Mouse (Mus musculus): ENCODE measurements around the gene Ptrh1. TPM values are rescaled to one million over a fixed set of nuclear protein-coding genes. Genes with fewer than 3 reads are reported as not detected.

Ptrh1 gene
- 1 to 10 TPM; 6.5 to 9.3 (median 8.1) TPM for polyA plus RNA-seq (2017; shearing (Covaris generic))

GRCm38 (mm10) chr2:32775359-32776074, at the start of gene Ptrh1, which contains the start of gene Ttc16:
Ptrh1 (plus strand) TSS chr2:32775786.
Ttc16 (minus strand) TSS chr2:32775633.
- ATAC-seq = peak; percentile 91

DNA sequence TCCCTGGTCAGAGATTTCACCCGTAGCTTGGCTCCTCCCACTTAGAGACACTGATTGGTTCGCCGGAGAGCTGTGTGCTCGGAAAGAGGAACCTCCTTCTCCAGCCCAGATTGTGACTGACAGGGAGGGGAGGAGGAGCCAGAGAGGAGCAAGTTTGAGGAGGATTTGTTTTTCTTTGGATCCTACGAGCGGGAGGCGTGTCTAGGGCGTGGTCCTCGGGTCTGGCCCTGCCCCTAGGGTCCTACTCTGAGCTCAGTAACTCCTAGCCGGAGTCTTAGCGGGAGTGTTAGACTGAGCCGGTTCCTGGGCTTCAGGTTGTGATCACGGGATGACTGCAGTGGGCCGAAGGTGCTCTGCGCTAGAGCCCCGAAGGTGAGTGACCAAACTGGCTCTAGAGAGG, 48.2 kb upstream of the Ptrh1 start:
- ATAC-seq = no peak

- no peak for ATAC-seq
These were observed 47.1 kb upstream of the Ptrh1 start for GRCm38 (mm10) chr2:32728463-32728862.

DNA sequence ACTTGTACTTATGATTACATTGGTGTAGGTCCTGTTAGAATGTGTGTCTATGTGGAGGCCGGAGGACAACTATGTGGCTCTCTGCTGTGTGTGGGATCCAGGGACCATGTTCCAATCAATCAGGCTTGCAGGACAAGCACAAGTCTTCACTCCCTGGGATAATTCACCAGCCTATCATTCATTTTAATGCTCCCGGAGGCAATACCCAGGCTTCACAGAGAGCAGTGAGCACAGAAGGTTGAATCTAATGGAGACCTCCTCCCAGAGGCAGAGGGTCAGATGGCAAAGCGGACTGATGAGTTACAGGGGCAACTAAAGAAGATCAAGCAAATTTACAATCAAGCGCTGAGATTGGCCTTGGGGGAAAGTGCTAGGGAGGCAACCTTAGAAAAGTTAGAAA, 46.0 kb upstream of the Ptrh1 start:
- ATAC-seq = no peak

DNA sequence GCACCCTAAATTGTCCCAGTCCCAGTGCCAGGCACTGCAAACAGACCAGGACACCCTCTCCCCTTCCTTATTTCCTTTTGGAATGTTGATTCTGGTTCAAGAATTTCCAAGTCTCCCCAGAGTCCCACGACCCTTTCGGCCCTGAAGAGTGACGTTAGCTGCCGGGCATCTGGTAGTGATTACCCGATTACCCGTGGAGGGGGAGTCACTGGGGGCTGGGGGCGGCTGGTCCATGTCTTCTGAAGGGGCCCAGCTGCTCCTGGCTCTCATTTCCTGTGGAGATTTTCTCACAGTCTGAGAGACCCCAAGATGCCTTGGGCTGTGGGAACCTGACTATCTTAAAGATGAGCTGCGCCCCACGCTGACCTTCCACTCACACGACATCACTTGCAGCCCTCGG, 44.7 kb upstream of the Ptrh1 start:
- no peak for ATAC-seq

- no peak for ATAC-seq
These were observed 43.7 kb upstream of the Ptrh1 start for GRCm38 (mm10) chr2:32731911-32732310.

DNA sequence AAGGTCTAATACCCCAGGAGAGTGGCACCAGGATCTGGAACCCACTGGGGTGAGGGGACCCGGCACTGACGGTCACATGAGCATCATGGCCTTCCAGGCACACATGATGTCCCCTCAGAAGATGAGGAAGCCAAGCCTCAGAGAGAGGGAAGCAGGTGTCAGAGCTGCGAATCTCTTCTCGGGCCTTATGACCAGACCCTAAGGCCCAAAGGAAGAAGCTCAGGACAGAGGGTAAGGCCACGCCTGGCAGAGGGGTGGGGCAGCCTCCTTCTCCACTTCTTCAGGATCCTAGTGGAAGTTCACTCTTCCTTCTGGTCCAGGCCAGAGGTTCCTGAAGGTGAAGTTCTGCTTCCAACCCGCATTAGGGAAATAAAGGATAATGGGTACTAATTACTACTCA, 42.9 kb upstream of the Ptrh1 start:
- ATAC-seq = no peak

DNA sequence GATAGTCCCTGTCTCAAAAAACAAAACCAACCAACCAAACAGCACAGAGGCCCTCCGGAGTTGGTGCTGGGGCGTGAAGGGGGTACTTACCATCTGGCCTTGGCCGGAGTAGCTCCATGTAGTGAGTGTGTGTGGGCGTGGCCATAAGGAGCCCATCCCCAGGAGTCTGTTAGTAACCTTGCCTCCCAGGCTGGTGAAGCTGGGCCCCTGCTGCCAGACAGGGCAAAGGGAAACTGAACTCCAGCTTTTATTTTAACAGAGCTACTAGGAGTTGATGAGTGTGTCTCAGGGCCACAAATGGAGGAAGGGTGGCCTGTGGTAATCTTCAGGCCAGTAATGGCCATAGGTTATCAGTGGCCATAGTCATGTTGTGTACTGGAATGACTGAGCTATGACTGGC, 41.1 kb upstream of the Ptrh1 start:
- ATAC-seq = no peak

DNA sequence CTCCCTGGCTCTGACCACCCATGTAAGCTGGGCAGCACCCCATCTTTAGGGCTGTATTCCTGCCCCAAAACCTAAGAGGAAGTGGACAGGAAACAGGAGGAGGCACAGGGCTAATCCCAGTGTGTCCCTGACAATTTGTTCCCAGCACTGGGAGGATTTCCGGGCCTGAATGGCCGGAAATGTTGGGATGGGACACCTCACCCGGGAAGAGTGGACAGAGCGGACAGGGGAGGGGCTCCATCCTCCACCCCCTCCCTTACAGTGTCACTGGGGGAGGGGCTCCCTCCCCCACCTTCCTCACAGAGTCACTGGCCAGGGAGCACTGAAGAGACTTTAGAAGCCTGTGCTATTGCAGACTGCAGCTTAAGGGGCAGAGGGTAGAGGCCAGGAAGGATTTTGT, 40.7 kb upstream of the Ptrh1 start:
- no peak for ATAC-seq

GRCm38 (mm10) chr2:32736306-32736829, 39.2 kb upstream of the Ptrh1 start:
- no peak for ATAC-seq

- ATAC-seq = no peak
These were observed 38.6 kb upstream of the Ptrh1 start for GRCm38 (mm10) chr2:32737008-32737407.

GRCm38 (mm10) chr2:32739311-32739710, 36.3 kb upstream of the Ptrh1 start:
- no peak for ATAC-seq

GRCm38 (mm10) chr2:32740916-32741272, 34.7 kb upstream of the Ptrh1 start, which contains the start of gene 6330409D20Rik:
6330409D20Rik (minus strand) TSS chr2:32741016.
- ATAC-seq = no peak

DNA sequence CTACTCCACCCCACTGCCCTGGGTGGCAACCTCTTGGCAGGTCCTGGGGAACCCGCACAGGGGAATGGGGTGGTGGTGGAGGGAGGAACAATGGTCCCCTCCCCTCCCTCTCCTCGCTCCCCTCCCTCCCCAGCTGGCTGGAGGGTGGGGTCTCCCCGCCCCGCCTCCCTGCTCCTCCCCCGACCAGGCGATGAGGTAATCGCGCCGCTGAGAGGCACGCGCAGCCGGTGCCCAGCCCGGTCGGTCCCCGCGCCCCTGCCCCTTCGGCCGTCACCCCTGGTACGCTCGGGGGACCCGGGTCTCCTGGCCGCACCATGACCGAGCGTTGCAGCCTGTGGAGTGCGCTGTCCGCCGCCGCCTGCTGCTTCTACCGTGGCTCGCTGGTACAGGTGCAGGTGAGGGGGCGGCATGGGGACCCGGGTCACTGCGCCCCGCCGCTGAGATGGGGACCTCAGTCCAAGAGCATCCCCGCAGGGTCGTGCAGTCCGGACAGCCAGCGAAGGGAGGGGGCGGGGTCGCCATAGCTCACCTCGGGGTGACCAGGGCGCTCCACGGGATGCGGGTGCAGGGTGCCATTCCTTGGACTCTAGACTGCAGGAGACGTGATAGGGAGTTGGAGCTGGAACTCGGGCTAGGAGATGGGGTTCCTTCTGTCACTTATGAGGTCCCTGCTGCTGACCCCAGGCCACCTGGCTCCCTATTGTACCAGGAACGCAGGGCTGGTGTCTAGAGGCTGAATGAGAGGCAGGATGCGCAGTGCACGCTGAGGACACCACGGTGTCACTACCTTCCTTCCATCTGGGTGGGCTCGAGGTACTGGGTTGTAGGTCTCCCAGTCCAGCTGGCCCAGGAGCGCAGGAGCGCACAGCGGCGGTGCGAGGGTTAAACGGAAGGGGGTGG, 34.1 kb upstream of the Ptrh1 start:
- ATAC-seq = no peak

DNA sequence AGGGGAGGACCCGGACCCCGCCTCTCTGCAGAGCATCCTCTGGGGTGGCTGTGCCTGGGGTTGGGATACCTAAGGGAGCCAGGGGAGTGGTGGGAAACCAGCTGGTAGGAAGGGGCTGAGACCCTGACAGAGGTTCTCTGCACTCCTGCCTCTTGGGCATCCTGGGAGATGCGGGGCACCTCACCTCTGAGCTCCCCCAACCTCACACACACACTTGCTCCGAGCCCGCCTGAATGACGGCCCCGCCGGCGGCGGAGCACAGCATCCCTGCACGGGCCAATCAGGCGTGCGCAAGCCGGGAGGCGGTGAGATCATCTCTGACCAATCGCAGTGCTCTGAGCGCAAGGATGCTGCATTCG, 33.4 kb upstream of the Ptrh1 start:
- ATAC-seq = no peak

DNA sequence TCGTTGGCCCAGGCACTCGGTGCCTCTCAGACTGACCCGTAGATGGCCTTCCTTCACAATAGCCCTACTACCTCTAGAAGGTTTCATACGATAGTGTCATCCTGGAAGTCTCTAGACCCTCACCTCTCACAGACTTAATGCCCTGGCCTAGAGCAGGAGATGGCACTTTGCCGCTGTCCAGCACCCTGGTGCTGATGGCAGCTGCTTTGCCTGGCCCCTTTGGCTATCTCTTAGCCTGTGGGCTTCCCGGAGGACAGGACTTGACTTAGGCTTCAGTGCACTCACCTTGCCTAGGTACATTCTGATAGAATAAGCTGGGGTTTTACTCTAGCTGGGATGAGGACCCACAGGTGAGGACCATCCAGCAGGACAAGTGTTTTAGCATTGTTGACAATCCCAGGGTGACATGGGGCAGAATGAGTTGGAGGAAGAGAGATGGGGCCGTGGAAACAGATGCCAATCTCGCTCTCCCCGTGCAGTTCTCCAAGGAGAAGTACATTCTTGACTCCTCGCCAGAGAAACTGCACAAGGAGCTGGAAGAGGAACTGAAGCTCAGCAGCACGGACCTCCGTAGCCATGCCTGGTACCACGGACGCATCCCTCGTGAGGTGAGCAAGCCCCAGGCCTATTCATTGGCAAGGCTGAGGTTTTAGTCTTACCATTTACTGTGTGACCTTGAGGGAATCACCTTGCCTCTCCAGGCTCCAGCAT, 31.2 kb upstream of the Ptrh1 start:
- no peak for ATAC-seq

DNA sequence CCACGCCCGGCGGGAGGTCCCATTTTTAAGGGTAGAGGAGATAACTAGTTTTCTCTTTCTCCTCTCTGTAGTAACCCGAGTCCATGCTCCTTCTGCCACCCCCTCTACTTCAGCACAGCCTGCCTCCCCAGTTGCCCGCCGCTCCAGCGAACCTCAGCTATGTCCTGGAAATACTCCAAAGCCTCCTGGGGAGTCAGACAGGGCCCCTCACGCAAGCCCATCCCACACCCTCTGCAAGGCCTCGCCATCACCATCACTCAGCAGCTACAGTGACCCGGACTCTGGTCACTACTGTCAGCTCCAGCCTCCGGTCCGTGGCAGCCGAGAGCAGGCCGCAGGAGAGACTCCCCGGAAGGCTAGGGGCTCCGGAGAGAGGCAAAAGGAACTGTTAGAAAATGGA, 26.5 kb upstream of the Ptrh1 start:
- ATAC-seq = no peak

DNA sequence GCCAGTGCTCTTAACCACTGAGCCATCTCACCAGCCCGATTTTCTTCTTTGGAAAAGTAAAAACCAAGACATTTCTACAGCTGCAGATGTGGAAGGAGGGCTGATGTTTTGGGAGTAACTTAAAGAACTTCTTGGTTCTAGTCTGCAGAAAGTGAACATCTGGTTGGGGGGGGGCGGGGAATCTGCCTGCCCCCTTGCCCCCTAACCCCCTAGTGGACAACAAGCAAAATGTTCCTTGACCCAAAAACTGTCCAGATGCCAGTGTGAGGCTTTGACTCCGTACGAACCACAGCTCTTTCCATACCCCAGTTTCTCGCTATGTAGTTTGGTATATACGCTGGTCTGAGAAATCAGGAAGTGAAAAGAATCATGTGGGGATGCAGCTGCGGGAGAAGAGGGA, 25.4 kb upstream of the Ptrh1 start:
- ATAC-seq = no peak

- ATAC-seq = no peak
These were observed 24.5 kb upstream of the Ptrh1 start for GRCm38 (mm10) chr2:32750887-32751664.

- ATAC-seq = no peak
These were observed 23.9 kb upstream of the Ptrh1 start for GRCm38 (mm10) chr2:32751665-32752033.

DNA sequence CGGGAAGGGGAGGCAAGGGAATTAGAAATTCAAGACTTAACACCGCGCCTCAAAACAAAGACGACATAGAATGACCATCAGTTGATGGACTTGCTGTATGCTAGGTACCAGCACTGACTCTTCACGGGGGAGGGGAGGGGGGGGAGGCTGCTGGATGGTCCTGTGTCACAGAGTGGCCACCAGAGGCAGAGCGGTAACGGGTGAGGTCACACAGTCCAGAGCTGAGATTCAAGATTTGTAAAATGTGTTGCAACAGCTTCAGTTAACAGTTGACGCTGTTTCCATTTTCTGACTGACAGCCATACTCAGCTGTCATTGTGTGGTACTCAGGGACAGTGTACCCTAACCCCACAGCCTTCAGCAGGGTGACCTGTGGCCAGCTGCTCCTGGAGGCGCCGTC, 23.4 kb upstream of the Ptrh1 start:
- no peak for ATAC-seq

GRCm38 (mm10) chr2:32756674-32757055, 18.9 kb upstream of the Ptrh1 start:
- ATAC-seq = no peak
